Mouse (Mus musculus) forebrain, embryonic 11.5 days (tissue): ENCODE measurements at regions not wholly inside any gene's neighbourhood (a gene's known extent, or its start where the extent isn't known, plus 50 kb on each side); places are given as distances from the start of the nearest gene placed in this dataset.

Experiments used
- ATAC-seq: fragments of 200-750 bp; cut with Nextera tagmentation; replicated peaks from 2 replicates; pipeline ENCODE4 v1.8.0; 2017; ENCODE audit warnings: moderate TSS enrichment; ENCODE audit not compliant: low FRiP score
- DNase-seq: peaks from one replicate; pipeline ENCODE4 v3.0.0-alpha.2; 2017; ENCODE audit warnings: low spot score
- H3K27ac ChIP-seq: fragments of 300-500 bp; sonication (generic); 2 replicates; pipeline ENCODE4 v1.5.1; 2014; ENCODE audit warnings: low read depth, low read length
- H3K27me3 ChIP-seq: fragments of 300-500 bp; sonication (generic); 2 replicates; pipeline ENCODE4 v1.6.1; 2014; ENCODE audit warnings: mild to moderate bottlenecking, low read length, mixed read lengths; ENCODE audit not compliant: control insufficient read depth, insufficient read depth
- H3K36me3 ChIP-seq: fragments of 300-500 bp; sonication (generic); 2 replicates; pipeline ENCODE4 v1.6.1; 2014; ENCODE audit warnings: mild to moderate bottlenecking, low read length, moderate library complexity, mixed read lengths; ENCODE audit not compliant: control insufficient read depth, insufficient read depth
- H3K4me1 ChIP-seq: fragments of 300-500 bp; sonication (generic); replicated peaks from 2 replicates; pipeline ENCODE4 v1.6.1; 2014; ENCODE audit warnings: low read length, mixed read lengths; ENCODE audit not compliant: control insufficient read depth, insufficient read depth
- H3K4me2 ChIP-seq: fragments of 300-500 bp; sonication (generic); 2 replicates; pipeline ENCODE4 v1.6.1; 2014; ENCODE audit warnings: low read depth, mild to moderate bottlenecking, low read length, moderate library complexity, mixed read lengths; ENCODE audit not compliant: severe bottlenecking
- H3K4me3 ChIP-seq: fragments of 300-500 bp; sonication (generic); 2 replicates; pipeline ENCODE4 v1.5.1; 2014; ENCODE audit warnings: low read depth, low read length
- H3K9ac ChIP-seq: fragments of 300-500 bp; sonication (generic); 2 replicates; pipeline ENCODE4 v1.6.1; 2014; ENCODE audit warnings: low read length
- H3K9me3 ChIP-seq: fragments of 300-500 bp; sonication (generic); 2 replicates; pipeline ENCODE4 v1.6.1; 2016; ENCODE audit warnings: low read length, mixed read lengths; ENCODE audit not compliant: control insufficient read depth
- WGBS: fragments of 180-500 bp; shearing (Covaris S2); extraction: QIAGEN DNeasy Blood & Tissue Kit; methylation state at CpG from one replicate; pipeline ENCODE4 v1.1.7; 2014; 5-methylcytosine and 5-hydroxymethylcytosine counted together

DNA sequence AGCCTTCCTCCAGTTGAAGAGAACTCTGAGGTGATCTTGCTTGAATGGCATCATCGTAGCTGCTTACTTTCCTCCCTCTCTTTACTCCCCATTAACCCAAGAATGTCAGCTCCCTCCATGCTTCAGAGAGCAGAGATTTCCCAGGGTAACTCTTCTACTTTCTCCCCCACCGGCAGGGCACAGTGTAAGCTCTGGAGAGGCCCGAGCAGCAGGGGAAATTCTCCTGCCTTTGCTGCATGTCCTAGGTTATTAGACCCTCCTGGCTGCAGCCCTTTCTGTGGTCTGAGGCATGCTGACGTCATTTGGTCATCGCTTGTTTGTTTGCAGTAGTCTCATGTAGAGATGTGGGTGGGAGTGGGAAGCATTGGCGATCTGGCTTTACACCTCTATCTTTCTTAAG is 163.2 kb downstream of the Gm10295 start:
- no peak overlapping the region for H3K4me3 ChIP-seq
- H3K36me3 ChIP-seq = no peaks in the 10 kb centered on the region
- ATAC-seq (no peak), DNase-seq (no peak)
- no peak overlapping the region for H3K4me2 ChIP-seq
- H3K9ac ChIP-seq = no peak overlapping the region
- H3K4me1 ChIP-seq = no peaks in the 10 kb centered on the region
- no peak overlapping the region for H3K27ac ChIP-seq
- 20% methylated on average over 6 of the region's 6 CpGs for WGBS
- no peaks in the 10 kb centered on the region for H3K27me3 ChIP-seq
- H3K9me3 ChIP-seq = no peaks in the 10 kb centered on the region

DNA sequence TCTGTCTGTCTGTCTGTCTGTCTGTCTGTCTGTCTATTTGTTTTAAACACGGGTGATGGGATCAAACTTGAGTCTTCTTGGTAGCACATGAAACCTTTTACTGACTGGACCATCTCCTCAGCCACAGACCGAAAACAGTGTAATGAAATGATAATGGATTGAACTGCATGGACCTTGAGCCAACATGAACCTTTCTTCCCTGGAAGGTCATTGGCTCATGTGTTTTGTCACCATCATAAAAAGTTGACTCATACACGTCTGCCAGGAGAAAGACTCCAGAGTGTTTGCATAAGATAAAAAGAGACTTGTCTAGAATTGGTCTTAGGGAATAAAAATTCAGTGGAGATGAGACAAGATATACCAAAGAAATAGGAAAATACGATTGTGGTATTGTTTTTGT is 176.4 kb downstream of the Gm10295 start:
- no peak for ATAC-seq
- no peak overlapping the region for H3K9ac ChIP-seq

DNA sequence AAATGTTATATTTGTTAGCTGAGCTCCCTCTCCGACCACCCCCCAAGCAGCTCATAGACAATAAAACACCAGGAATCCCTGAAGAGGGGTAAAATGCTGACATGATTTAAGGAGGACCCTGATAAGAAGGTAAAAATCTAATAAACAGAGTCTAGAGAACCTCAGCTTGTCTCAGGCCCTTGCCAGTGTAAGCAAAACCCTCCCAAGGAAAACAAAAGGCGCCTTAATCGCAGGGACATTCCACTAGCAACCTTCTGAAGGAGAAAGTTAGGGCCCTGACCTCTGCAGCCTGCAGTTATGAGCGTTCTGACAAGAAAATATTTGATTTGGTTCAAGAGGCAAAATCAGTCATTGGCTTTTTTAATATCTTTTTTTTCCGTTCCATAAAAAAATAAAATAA is 212.2 kb downstream of the Gm10295 start:
- Histone ChIP-seq H3K27me3 (no peaks in the 10 kb centered on the region), H3K9ac (no peak overlapping the region), H3K27ac (no peak overlapping the region), H3K4me3 (no peak overlapping the region), H3K4me2 (no peak overlapping the region), H3K9me3 (no peaks in the 10 kb centered on the region), H3K36me3 (no peaks in the 10 kb centered on the region), H3K4me1 (no peaks in the 10 kb centered on the region)
- 72% methylated on average over 5 of the region's 5 CpGs for WGBS
- no peak for DNase-seq
- no peak for ATAC-seq

More for the DNA sequence above, 176.4 kb downstream of the Gm10295 start:
- Histone ChIP-seq H3K27ac (no peak overlapping the region), H3K36me3 (no peaks in the 10 kb centered on the region), H3K4me3 (no peak overlapping the region), H3K4me1 (no peaks in the 10 kb centered on the region), H3K27me3 (no peaks in the 10 kb centered on the region), H3K4me2 (no peak overlapping the region), H3K9me3 (no peaks in the 10 kb centered on the region)
- no peak for DNase-seq
- WGBS = 90% methylated on average over 4 of the region's 4 CpGs

DNA sequence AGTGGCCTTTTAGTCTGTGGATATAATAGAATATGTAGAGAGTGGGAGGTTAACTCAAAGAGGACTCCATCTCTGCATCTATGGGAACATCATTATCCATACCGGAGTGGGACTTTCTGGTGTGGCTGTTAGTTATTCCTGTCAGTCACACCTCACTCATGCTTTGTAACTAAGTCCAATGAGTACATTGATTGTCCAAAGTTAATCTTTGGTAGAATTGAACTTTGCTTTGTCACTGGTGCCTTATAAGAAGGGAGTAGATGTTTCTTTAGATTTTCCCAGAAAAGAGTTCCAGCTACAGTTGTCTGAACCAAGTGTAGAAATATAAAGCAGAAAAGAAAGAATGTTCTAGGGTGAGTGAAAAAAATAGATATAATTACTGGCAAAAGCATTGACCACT is 221.3 kb downstream of the Gm10295 start:
- ATAC-seq (no peak), DNase-seq (no peak)
- H3K9ac ChIP-seq = no peak overlapping the region
- H3K4me3 ChIP-seq = no peak overlapping the region
- H3K27me3 ChIP-seq = no peaks in the 10 kb centered on the region
- no peaks in the 10 kb centered on the region for H3K4me1 ChIP-seq
- no peak overlapping the region for H3K27ac ChIP-seq
- H3K36me3 ChIP-seq = no peaks in the 10 kb centered on the region
- no peak overlapping the region for H3K4me2 ChIP-seq
- WGBS = 84% methylated on average over 1 of the region's 1 CpGs
- no peaks in the 10 kb centered on the region for H3K9me3 ChIP-seq

DNA sequence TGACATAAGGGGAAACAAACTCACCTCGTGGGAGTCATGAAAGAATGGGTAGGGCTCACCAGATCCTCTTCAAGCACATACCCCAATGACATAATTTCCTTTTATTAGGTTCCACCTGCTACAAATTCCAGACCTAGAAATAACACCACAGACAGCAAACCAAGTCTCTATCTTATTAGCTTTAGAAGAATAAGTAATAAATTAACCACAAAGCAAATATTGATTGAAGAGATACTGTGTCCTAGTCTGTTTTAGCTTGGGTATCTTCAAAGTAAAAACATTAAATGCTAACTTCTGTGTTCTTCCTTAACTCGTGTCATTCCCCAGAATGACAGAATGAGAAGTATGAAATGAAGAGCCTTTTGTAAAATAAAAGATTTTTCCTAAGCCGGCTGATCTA is 222.4 kb downstream of the Gm10295 start:
- H3K9me3 ChIP-seq = no peaks in the 10 kb centered on the region
- no peak overlapping the region for H3K4me3 ChIP-seq
- H3K9ac ChIP-seq = no peak overlapping the region
- no peak overlapping the region for H3K27ac ChIP-seq
- ATAC-seq (no peak), DNase-seq (no peak)
- no peak overlapping the region for H3K4me2 ChIP-seq
- no peaks in the 10 kb centered on the region for H3K27me3 ChIP-seq
- no peaks in the 10 kb centered on the region for H3K36me3 ChIP-seq
- WGBS = 76% methylated on average over 3 of the region's 3 CpGs
- no peaks in the 10 kb centered on the region for H3K4me1 ChIP-seq

DNA sequence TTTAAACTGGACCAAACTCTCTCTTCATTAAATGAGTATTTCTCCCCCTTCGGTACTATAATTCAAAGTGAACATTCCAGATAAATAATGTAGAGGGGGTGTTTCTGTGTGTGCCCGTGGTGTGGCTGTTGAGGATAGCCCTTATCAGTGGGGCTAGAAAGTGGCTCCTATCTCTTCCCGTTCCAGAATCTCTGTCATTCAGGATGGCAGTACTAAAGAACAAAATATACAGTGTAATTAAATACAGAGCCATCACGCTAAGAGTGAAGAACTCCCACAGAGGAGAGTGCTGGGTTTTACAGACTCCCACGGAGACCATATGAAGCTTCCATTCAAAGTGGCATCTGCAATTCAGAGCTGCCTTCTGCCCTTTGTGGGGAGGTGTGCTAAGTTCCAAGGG is 229.8 kb downstream of the Gm10295 start:
- Histone ChIP-seq H3K9ac (no peak overlapping the region), H3K27ac (no peak overlapping the region), H3K27me3 (no peaks in the 10 kb centered on the region), H3K4me3 (no peak overlapping the region), H3K36me3 (no peaks in the 10 kb centered on the region), H3K9me3 (no peaks in the 10 kb centered on the region), H3K4me2 (no peak overlapping the region), H3K4me1 (no peaks in the 10 kb centered on the region)
- DNase-seq (no peak), ATAC-seq (no peak)
- WGBS = 53% methylated on average over 5 of the region's 5 CpGs

DNA sequence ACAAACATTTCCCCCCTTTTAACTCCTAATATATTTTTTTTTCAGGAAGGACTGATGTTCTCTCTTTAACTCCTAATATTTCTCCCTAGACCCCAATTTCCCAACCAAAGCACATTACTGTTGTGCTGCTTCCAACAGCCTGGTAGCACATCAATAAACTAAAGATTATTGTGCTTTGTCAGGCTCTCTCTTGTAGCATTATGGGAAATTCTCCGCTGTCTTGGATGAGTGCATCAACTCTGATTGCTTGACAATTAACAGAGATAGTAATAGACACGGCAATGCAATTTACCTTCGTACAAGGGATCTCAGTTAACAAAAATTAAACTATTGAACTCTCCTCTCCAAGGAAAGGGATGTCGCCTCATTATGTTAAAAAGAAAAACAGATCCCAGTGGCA is 230.3 kb downstream of the Gm10295 start:
- Histone ChIP-seq H3K27me3 (no peaks in the 10 kb centered on the region), H3K4me1 (no peaks in the 10 kb centered on the region), H3K9me3 (no peaks in the 10 kb centered on the region), H3K4me3 (no peak overlapping the region), H3K27ac (no peak overlapping the region), H3K4me2 (no peak overlapping the region), H3K9ac (no peak overlapping the region), H3K36me3 (no peaks in the 10 kb centered on the region)
- ATAC-seq (no peak), DNase-seq (no peak)
- WGBS = 90% methylated on average over 4 of the region's 4 CpGs

DNA sequence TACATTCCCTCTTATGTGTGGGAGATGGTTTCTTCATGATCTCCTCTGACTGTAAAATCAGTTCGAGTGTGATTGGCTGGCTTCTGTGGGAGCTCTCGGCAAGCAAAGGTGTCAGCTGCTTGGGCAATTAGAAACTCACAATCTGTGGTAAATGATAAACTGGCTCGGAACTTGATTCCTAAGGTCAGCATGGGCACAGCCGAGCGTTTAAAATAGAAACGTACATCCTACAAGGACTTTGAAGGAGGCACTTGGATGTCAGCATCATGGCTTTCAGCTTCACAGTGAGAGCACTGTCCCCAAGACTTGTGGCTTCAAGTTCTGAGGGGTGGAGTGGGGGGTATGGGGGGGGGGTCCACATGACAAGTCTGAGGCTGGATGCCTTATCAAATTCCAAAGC is 231.3 kb downstream of the Gm10295 start:
- Histone ChIP-seq H3K9me3 (no peaks in the 10 kb centered on the region), H3K27me3 (no peaks in the 10 kb centered on the region), H3K4me3 (no peak overlapping the region), H3K27ac (no peak overlapping the region), H3K9ac (no peak overlapping the region), H3K4me1 (no peaks in the 10 kb centered on the region), H3K4me2 (no peak overlapping the region), H3K36me3 (no peaks in the 10 kb centered on the region)
- DNase-seq (no peak), ATAC-seq (no peak)
- 87% methylated on average over 6 of the region's 6 CpGs for WGBS

DNA sequence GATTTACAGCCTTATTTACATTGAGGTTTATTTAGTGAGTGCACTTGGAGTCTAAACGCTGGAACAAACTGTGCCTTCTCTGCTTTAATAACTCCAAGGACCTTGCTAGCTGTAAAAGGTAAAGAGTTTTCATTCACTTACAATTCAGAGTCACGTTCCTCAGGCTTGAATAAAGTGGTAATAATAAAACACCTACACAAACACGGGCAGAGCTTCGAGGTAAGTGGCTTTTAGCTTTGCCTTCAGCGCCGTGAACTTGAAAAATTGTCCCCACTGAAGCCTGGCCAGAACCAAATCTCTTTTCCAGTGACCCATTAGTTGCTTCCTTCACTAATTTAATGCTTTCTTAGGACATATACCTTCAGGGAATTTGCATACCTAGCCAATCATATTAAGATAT is 244.2 kb downstream of the Gm10295 start:
- no peak overlapping the region for H3K27ac ChIP-seq
- WGBS = 87% methylated on average over 6 of the region's 6 CpGs
- no peak overlapping the region for H3K4me3 ChIP-seq
- DNase-seq (no peak), ATAC-seq (no peak)
- no peaks in the 10 kb centered on the region for H3K9me3 ChIP-seq
- H3K4me1 ChIP-seq = no peaks in the 10 kb centered on the region
- H3K4me2 ChIP-seq = no peak overlapping the region
- no peaks in the 10 kb centered on the region for H3K36me3 ChIP-seq
- no peak overlapping the region for H3K9ac ChIP-seq
- no peaks in the 10 kb centered on the region for H3K27me3 ChIP-seq
